Mouse (Mus musculus) heart, adult 2 months (tissue): Measurements from ENCODE around the gene Napepld.

Experiments
- CTCF ChIP-seq: fragments of 200-600 bp; IDR thresholded peaks from 2 replicates; pipeline ENCODE4 v1.8.1; 2022; ENCODE audit warnings: antibody characterized with exemption, mild to moderate bottlenecking, moderate library complexity
- POLR2A ChIP-seq: fragments of 200-500 bp; IDR thresholded peaks from 2 replicates; pipeline ENCODE4 v1.6.1; 2011; ENCODE audit warnings: mild to moderate bottlenecking, low read depth, low read length, control low read depth; ENCODE audit not compliant: insufficient read depth

DNA sequence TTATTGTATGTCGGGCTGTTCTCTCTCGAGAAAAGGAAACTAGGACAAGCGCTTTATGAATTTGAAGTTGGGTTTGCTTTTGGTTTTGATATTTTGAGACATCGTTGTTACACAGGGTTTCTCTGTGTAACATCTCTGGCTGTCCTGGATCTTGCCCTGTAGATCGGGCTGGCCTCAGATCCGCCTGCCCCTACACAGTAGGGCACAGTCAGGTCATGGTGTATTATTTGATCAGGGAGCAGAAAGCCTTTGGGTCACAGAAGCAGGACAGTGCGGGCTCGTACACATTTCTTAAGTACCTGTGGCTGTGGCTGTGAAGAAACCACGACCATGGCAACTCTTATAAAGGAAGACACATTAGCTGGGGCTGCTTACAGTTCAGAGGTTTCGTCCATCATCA is 36.4 kb upstream of the Napepld start:
- TF ChIP-seq POLR2A (no peak), CTCF (no peak)
